Mouse (Mus musculus): ENCODE results near the gene Mphosph6.

The Mphosph6 gene

DNA sequence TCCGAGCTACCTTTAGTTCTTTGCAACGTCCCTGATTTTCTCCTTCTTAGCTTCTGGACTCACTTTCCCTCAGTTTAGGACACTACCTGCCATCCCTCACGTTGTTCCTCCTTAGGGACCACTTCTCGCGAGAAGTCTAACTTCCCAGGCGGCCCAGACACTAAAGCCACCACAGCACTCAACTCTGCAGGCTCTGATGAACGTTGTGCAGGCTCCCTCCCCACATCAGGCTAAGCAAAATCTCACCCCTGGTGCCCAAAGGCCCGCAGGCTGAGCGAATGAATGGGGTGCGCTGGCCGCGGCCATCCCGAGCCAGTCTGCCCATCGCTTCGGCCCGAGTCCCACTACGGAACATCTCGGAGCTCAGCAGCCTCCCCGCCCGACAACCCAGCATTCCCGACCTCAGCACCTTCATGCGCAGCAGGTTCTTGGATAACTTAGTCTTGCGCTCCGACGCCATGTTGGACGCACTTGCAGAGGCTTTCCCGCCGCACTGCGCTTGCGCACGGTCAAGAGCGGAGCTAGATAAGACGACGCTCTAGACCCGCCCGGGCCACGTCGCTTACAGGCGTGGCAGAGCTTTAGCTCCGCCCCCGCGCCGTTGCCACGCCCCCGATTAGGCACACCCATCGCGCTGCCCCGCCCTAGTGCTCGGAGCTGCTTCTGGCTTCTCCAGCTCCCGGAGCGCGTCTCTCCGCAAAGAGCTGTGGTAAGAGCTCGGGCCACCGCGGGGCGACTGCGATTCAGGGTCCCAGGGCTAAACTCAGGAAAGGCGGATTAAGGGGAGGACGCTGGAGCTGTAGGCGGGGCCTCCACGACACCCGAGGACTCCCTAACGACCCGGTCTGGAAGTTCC, at the start of gene Mphosph6:
Mphosph6 (minus strand) TSS at position 501 of the 856 bp plus-strand sequence.
- DNase-seq (ENCODE audit: low spot score): peak; percentile 99

DNA sequence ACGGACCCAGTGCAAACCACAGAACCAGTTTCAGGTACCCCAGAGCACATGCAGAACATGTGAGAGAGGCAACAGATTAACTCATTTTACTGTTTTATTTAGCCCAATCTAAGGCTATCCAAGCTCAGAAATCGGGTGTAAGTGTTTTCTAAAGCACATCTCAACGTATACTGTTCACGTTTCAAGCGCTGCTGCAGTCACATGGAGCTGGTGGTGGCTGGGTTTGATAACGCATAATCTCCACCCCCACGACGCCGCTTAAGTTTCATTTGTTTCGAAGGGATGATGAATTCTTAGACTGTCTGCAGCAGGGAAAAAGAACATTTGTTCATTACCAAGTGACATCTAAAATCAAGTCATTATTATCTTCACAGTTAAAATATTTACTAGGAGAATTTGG, 48.7 kb upstream of the Mphosph6 start:
- no peak for DNase-seq (ENCODE audit: low spot score)

DNA sequence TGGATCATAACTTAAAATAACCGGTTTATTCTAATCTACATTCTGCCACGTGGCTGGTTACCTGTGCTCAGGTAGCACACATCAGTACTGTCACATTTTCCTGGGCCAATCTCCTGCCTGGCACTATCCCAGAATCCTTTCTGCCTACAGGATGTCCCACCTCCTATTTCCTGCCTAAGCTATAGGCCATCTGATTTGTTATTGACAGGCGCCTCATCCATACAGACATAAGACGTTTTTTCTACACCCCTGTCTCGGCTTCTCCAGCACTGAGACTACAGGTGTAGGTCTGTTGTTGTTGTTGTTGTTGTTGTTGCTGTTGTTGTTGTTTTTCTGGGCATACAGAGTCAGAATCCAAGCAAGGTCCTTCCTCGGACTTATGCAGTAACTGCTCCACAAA, 46.1 kb upstream of the Mphosph6 start:
- DNase-seq (ENCODE audit: low spot score): no peak

DNA sequence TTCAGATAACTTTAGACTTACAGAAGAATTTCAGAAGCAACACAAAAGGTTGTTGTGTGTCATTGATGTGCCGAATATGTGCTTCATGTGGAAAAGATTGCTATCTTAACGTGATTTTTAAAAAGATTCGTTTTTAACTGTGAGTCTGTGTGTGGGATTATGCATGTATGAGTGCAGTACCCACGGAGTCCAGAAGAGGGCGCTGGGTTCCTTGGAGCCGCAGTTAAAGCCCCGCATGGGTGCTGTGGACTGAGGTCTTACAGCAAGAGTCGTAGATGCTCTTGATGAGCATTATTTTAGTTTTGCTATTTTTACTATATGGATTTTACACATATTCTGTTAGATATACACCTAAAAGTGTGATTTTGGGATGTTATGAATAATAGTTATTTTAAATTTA, 42.0 kb upstream of the Mphosph6 start:
- no peak for DNase-seq (ENCODE audit: low spot score)

DNA sequence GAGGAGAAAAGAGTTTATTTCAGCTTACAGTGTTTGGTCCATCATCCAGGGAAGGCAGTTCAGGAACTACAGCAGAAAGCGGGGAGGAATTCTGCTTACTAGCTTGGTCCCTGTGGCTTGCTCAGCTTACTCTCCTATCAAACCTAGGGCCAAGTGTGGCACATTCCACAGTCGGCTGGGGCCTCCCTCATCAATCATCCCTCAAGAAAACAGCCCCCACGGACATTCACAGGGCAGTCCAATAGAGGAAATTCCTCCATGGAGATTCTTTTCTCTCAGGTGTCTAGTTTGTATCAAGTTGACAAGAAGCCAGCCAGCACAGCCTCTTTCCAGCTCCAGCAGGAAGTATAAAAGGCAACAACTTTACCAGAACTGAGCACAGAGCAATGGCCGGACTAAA, 11.8 kb upstream of the Mphosph6 start:
- DNase-seq (ENCODE audit: low spot score): no peak

DNA sequence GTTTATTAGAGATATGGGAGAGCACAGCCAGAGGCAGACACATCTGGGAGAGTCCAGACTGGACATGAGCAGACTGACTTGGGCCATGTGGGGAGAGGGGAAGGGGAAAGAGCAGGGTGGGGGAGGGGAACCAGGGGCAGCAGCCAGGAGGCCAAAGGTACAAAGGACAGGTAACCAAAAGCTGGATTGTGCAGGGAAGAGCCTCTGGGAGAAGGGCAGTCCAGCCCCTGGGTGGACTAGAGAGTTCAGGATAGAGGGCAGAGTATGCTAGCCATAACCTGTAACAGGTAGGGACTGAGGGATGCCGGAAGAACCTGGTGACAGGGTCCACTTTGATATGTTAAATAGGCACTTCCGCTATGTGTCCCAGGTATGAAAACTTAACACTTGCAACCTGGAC, 8.9 kb upstream of the Mphosph6 start:
- no peak for DNase-seq (ENCODE audit: low spot score)

DNA sequence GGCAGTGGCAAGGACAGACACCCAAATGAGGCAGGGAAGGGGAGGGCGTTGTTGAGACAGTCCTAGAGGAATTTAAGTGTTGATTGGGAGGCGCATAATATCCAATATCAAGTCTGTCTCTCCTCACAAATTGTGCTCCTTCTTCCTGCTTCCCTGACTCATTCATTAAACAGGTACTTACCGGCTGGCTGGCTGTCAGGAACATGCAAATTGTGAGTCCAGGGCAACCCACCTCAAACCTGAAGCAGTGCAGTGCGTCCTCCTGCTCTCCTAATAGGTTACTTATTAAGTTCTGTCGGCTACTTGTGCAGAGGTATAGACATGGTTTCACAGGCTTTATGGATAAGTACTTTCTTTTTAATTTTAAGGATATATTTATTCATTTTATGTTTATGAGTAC, 3.7 kb upstream of the Mphosph6 start:
- DNase-seq (ENCODE audit: low spot score): no peak

DNA sequence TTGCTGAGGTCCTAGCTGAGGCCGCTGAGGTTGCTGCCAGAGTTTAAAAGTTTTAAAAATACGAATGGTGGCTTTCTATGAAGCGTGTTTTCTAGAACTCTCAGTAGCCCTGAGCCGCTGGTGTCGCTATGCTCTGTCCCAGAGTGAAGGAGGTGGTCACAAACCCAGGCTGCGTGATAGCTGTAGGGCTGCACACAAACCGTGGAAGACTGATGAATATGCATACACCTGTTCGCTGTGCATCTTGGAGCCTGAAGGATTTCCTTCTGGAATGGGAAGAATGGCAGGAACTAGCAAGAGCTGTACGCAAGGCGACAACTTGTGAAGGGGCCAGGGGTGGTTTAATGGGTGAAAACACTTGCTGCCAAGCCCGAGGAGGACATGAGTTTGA, 551 bp upstream of the Mphosph6 start:
- no peak for DNase-seq (ENCODE audit: low spot score)

DNA sequence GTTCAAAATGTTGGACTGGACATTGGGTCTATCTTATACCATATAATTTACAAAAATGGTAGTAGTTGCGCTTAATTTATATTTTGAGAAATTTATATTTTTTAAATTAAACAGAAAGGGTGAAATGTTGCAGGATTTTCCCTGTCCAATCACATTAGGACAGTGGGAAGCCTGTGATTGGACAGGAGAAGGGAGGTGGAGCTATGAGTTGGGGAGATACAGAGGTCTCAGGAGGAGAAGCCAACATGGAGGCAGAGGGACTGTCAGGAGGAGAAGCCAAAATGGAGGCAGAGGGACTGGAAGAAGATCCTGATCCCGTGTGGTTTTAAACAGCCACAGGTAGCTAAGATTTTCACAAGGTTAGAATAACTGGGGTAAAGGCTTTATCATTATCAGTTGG, 3.7 kb downstream of the Mphosph6 start:
- no peak for DNase-seq (ENCODE audit: low spot score)

DNA sequence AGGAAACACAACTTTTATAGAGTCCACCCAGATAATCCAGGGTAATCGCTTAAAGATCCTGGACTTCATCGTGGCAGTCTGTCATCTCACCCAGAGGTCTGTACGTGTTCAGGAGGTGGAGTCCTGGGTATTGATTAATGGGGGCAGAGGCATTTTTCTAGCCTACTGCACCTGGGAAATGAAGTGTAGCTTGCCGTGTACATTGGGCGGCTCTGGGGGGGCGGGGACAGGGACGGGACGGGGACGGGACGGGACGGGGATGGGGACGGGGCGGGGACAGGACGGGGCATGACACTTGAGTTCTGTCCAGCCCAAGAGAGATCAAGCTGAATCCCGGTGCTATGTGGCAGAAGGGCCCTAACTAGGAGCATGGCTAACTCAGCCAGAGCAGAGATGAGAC, 5.3 kb downstream of the Mphosph6 start:
- DNase-seq (ENCODE audit: low spot score): no peak

DNA sequence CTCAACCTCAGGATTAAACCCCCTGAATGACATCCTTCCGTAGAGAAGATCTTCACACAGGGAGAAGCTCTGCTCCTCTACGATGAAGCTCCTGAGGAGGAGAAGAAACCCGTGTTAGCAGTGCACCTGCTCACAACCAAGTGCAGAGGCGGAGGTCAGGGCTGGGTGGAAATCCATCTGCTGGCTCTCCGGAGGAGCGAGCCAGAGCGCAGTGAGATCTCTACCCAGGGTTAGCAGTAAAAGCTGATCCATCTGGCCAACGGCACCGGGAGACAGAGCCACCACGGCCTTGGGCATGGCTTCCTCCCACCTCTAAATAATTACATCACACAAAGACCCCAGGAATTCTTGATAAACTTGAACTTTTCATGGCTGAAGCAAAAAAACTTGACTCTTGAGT, 7.2 kb downstream of the Mphosph6 start:
- no peak for DNase-seq (ENCODE audit: low spot score)

DNA sequence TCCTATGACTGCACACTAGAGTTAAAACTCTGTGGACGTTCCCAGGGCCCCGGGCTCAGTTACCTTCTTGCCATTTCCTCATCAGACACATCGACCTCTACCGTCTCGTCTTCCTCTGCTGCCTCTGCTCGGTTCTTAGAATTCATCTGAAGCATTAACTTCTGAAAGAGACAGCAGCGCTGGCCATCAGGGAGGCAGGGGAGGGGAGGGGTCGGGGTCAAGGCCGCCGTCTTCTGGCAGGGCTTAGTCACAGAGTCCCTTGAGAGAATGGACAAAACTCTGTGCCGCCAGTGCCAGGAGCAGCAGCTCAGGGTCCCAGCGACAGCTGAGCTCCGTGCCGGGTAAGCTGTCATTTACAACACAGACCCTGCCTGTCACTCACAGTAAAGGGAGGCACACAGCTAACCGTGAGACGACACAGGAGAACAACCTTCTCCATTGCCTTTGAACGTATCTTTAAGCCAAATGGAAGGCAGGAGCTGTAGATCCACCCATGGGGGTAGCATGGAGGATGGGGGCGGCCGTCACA, 9.1 kb downstream of the Mphosph6 start:
- peak; percentile 41 for DNase-seq (ENCODE audit: low spot score)

DNA sequence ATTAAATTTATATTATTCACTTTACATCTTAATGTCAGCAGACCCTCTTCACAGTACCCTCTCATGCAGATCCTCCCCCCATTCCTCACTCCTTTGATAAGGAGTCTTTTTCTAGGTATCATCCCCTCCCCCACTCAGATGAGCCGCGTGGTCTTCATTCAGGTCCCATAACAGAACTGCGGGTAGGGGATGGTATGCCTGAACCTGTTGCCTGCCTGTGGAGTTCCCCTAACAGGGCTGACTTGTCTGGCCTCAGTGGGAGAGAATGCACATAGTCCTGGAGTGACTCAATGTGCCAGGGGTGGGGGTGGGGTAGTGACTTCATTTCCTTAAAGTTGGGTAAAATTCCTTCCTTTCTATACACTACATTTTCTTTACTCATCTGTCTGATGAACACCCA, 15.3 kb downstream of the Mphosph6 start:
- DNase-seq (ENCODE audit: low spot score): no peak

DNA sequence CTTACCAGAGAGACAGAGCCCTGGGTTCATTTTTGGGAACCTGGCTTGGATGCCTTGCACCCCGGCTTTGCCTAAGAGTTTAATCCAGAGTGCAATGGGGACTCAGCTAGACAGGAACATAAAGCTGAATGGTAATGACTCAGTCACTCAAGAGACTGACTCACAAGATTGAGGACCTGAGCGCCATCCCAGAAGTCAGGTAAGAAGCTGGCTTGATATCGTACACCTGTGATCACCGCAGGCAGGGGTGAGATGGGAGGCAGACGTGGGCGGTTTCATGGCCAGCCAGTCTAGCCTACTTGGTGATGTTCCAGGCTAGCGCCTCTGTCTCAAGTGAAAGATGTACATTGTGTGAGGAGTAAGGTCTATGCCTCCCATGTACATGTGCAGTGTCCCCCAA, 18.7 kb downstream of the Mphosph6 start:
- DNase-seq (ENCODE audit: low spot score): no peak

DNA sequence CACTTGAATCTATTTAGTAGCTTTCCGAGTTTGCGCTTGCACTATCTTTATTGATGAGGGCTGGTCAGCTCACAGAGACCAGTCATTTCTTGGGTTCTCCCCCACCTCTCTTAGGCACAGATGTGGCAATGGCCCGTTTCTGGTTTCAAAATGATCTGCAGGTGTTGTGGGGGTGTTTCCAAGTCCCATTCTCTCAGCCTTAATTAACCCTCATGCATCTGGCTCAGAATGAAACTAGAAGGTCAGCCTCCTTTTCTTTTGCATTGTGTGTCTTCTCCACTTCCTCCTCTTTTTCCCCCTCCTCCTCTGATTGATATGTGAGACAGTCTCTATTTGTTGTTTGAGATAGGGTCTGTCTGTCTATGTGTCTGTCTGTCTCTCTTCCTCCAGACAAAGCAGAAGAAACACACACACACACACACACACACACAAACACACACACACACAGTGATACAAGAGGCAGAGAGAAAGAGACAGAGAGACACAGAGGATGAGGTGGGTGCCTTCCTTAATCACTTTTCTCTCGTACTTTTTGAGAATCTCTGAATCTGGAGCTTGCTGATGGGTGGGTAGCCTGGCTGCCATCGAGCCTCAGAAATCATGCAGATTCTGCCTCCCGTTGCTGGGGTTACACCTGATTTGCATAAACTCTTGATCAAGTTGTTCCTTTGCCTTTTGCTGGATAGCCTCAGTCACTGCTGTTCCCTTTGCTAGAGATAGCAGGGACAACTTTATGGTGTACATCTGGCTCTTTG, 20.2 kb downstream of the Mphosph6 start:
- no peak for DNase-seq (ENCODE audit: low spot score)

DNA sequence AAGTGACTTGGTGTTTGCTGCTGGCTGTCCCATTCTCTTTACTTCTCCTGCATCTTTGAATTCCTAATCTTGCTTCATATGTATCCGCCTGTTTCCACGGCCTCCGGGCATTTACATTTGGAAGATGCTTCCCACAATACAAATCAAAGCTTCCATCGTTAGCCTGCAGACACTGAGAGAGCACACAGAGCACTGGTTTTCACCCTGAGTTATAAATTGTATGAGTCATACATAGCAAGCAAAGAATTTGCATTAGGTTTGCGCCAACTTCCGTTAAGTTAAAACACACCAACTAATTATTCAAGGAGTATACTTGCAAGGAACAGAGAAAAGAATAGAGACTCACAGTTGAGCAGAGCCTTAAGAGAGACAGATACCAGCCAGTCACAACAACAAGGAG, 22.4 kb downstream of the Mphosph6 start:
- DNase-seq (ENCODE audit: low spot score): no peak

DNA sequence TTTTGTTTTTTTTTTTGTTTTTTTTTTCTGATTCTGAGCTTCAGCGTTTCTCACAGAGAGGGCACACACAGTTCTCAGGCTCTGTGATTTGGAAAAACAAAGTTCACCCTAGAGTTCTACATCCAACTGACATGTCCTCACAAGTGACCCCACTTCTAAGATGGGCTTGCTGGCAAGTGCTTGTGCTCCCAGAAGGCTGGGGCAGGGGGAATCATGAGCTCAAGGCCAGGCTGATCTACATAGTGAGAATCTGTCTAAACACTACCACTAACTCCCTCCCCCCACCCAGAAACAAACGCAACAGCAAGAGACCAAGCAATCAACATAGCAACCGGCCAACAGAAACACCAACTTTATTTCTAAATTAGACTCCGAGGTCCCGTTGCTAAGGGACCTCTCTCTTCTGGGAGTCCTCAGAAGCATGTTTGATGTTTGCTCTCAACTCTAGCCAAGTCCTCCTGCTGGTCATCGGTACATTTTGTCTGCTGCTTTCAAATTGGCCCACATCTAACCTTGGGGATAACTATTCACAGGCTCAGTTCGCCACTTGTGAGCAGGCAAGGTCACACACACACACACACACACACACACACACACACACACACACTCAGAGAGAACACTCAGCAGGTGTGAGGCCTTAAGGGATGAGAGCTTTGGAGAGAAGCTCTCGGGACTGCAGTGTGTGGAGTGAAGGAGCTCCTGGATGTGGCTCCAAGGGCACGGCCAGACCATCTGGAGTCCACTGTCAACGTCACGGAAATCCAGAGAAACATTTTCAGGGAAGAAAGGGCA, 23.0 kb downstream of the Mphosph6 start:
- DNase-seq (ENCODE audit: low spot score): no peak

DNA sequence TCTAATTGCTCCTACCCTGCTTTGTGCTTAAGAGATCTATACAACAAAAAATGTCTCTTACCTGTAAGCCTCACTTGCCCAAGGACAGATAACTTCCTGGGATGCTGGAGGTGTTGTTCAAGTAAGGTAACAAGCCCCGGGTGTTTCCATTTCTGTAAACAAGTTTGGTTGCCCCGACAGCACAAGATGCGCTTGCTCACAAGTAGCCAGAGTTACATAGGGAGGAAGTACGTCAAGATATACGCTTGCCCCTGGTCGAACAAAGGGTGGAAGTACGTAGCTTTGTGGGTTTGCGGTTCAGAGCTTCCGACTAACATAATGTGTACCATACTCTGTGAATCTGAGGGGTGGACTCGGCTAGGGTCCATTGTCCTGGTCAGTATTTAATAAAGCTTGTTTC, 25.7 kb downstream of the Mphosph6 start:
- no peak for DNase-seq (ENCODE audit: low spot score)

DNA sequence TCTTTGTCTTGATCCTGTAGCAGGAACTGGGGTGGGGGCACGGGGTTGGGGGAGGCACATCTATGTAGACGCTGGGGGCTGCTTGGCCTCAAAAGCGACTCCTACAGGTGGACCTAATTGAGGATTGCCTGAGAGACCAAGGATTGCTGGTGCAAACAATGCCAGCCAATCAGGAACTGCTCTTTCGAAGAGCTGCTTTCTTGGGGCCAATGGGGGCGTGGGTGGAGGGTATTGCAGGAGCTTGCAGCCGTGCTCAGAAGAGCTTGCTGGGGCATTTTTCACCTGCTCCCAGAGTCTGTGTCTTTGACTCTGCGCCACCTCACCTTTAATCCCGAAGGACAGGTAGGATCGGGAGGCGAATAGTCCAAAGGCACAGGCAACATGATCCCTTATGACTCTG, 26.1 kb downstream of the Mphosph6 start:
- no peak for DNase-seq (ENCODE audit: low spot score)

DNA sequence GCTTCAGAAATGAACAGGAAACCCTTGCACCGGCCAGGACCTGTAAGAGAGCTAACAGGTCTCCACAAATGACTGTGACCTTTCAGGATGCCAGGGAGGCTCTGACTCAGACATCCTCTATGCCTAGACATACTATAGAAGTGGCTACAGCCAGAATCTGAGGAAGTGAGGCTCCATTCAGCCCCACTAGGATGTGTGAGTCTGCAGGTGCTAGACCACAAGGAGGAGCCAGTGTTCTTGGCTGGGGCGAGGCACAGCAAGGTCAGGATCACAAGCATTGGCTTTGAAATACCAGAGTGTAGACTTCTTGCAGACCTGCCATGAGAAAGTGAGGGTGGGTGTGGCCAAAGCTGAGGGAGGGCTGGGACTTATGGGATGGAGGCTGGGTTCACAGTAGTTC, 29.1 kb downstream of the Mphosph6 start:
- no peak for DNase-seq (ENCODE audit: low spot score)

DNA sequence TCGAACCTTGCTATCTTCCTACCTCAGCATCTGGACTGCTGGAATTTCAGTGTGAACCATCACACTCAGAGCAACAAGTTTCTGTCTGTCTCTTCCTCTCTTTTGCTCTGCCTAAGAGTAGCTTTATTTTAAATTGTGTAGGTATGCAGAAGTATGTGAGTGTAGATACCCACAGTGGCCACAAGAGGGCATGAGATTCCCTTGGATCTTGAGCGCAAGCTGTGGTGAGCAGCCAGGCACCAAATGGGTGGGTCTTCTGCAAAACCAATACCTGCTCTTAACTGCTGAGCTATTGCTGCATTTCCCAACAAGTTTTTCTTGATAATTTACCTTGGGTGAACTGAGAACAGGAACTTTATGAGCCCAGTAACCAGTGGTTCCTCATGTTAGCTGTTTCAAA, 29.6 kb downstream of the Mphosph6 start:
- peak; percentile 64 for DNase-seq (ENCODE audit: low spot score)

DNA sequence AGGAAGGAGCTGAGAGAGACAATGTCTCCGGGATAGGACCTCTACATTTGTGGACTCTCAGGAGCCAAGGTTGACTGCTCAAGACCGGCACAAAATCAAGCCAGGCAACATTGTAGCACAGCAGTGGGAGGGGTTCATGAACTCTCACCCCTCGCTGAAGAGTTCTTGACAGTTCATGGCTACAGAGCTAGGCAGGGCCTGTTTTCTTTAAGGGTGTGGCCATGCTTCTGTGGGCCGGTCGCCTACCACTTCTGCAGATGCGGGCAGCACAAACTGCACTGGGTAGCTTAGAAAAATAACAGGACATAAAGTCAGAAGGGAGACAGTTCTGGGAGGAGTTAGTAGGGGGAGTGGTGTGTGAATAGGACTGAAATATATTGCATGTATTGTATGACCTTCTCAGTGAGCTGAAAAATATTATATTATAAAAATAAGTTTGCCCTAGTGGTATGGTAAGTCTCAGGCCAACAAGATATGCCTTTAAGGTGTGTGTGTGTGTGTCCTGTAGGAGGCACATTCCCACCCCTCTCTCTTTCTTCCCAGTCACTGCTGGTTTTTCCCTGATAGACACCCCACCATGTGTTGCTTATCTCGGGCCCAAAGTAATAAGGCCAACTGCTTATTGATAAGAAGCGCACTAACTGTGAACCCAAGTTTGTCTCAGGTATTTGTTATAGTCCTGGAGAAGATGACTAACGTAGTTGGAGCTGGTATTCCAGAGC, 30.5 kb downstream of the Mphosph6 start:
- DNase-seq (ENCODE audit: low spot score): no peak
